Mouse (Mus musculus) lung, adult 2 months (tissue): ENCODE data around the gene Abcc9.

Experiments
- CTCF ChIP-seq: fragments of 200-500 bp; IDR thresholded peaks from 2 replicates; pipeline ENCODE4 v1.5.1; 2011; ENCODE audit warnings: mild to moderate bottlenecking, low read length, control low read depth; ENCODE audit not compliant: insufficient read depth
- POLR2A ChIP-seq: fragments of 200-500 bp; IDR thresholded peaks from 2 replicates; pipeline ENCODE4 v1.6.1; 2011; ENCODE audit warnings: low read depth, mild to moderate bottlenecking, control low read depth, low read length, borderline replicate concordance; ENCODE audit errors: extremely low read depth

DNA sequence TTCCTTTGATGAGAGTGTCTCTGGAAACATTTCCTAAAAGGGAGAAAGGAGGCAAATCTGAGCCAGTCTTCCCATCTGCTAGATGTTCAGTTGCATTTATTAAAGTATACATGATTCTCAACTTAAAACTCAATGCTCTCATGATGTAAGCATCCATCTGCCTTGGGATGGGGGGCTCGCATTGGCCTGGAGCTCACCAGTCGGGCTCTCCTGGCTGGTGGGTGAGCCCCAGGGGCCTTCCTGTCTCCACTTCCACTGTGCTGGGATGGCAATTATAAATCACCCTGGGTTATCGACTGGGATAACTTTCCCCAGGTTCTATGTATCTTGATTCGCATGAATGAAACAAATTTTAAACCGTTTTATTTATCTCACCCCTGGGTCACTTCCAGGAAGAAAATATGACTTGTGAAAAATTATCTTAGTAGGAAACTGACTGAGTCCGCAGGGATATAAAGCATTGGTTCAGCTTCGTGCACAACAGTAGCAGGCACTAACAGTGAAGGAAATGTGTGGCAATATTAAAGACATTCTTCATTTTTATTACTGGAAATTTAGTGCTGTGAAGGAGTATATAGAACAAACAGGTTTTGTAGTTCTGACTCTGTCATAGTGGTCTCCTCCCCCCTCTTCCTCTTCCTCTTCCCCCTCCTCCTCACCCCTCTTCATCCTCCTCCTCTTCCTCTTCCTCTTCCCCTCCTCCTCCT is 19.0 kb downstream of the Abcc9 start:
- TF ChIP-seq CTCF: no peak
- TF ChIP-seq POLR2A: no peak
